Mouse (Mus musculus): ENCODE data around the gene Ttc8.

Ttc8 gene

DNA sequence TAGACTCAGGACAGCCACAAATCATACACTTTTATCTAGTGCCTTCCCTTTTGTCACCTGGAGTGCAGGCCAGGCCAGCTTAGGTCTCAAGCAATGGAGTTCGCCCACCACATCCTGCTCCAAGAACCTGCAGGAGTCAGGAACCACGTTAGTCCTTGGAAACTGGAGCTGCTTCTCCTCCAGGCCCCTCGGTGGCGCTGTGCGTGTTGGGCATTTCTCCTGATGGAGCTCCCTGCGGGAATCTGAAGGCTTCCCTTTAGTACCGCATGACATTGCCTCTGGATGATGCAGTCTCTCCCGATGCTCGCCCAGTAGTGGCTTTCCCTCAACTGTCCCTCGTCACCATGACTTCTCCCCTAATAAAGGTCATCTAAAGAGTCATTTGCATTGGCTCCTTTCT is 53.1 kb downstream of the Ttc8 start:
- no peak for DNase-seq (ENCODE audit: low spot score)

GRCm38 (mm10) chr12:98974157-98974804 is 53.9 kb downstream of the Ttc8 start:
- DNase-seq (ENCODE audit: low spot score), result peak; percentile 50

DNA sequence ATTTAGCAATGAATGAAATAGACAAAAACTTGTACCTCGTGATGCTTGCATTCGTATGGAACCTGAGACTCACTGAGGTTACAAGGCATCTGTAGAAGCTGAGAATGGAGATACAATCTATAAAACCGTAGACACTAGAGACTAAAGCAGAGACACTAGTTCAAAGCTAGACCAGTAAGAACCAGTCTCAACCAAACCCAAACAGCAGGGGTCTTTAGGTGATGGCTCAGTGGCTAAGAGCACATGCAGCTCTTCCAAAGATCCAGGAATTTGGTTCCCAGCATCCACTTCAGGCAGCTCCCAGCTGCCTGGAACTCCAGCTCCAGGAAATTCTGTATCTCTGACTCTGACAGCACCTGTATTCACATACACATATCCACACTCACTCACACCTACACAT is 60.7 kb downstream of the Ttc8 start:
- no peak for DNase-seq (ENCODE audit: low spot score)

DNA sequence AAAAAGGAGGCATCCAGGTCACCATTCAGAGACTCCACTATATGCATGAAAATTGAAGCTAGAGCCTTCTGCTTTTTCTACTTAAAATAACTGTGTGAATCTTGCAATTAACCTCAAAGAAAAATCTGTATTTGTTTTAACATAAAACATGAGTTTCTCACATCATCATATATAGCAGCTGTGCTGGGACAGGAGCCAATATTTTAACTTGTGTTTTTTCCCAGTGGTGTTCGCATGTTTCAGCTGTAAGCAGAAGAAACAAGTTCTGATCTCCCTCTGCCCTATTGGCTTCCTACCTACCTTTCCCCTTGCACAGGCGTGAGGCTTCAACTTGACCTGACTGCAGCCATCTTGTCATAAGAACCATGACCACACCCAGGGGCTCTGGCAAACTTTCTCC is 64.4 kb downstream of the Ttc8 start:
- no peak for DNase-seq (ENCODE audit: low spot score)

GRCm38 (mm10) chr12:98991076-98991829 is 70.9 kb downstream of the Ttc8 start:
- no peak for DNase-seq (ENCODE audit: low spot score)

- no peak for DNase-seq (ENCODE audit: low spot score)
These were observed 71.4 kb downstream of the Ttc8 start for GRCm38 (mm10) chr12:98991830-98992216.

DNA sequence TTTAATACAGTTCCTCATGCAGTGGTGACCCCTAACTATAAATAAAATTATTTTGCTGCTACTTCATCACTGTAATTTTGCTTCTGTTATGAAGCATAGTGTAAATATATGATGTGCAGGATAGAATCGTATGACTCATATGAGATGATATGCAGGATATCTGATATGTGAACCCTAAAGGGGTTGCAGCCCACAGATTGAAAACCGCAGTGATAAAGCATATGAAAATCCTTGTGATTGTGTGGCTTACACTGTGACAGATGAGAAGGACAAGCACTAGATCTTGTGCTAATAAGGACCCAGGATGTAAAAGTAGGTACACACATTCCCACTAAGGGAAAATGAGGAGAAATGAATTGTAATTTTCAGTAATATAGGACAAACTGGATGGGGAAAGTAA is 73.4 kb downstream of the Ttc8 start:
- DNase-seq (ENCODE audit: low spot score), result no peak

DNA sequence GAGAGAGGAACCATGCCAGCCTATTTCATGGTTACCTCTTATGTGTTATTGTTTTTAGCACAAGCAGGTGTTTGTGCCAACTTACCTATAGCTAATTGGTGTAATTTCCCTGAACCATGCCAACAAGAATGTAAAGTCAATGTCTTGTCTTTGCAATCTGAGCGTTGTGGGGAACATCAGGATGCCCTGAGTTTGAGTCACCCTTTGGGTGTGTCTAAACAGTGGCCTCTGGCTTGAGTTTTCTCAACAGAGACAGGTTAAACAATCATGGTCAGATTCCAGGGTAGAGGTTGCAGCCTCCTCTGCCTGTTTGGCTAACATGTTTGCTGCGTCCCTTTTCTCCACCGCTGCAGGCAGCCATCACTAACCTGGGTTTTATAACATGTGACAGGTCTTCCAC is 74.0 kb downstream of the Ttc8 start:
- no peak for DNase-seq (ENCODE audit: low spot score)

GRCm38 (mm10) chr12:98995881-98996280 is 75.5 kb downstream of the Ttc8 start:
- no peak for DNase-seq (ENCODE audit: low spot score)

DNA sequence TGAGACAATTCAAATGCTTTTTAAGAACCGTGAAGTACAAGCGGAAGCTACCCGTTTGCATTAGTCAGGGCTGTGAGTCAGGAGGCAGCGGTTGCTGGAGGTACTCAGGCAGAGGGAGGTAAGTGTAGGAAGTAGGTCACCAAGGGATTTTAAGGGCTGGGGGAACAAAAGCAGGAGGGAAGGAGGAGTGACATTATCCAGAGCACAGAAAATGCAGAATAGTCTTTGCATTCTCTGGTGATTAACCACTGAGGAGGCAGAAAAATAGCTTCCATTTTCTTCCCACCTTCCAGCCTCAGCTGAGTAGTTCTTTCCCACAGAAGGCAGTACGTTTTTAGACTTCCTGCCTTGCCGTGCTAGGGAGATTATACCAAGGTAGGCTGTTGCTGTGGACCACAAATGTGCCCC is 76.2 kb downstream of the Ttc8 start:
- no peak for DNase-seq (ENCODE audit: low spot score)

- no peak for DNase-seq (ENCODE audit: low spot score)
These were observed 76.7 kb downstream of the Ttc8 start for GRCm38 (mm10) chr12:98997046-98997445.

DNA sequence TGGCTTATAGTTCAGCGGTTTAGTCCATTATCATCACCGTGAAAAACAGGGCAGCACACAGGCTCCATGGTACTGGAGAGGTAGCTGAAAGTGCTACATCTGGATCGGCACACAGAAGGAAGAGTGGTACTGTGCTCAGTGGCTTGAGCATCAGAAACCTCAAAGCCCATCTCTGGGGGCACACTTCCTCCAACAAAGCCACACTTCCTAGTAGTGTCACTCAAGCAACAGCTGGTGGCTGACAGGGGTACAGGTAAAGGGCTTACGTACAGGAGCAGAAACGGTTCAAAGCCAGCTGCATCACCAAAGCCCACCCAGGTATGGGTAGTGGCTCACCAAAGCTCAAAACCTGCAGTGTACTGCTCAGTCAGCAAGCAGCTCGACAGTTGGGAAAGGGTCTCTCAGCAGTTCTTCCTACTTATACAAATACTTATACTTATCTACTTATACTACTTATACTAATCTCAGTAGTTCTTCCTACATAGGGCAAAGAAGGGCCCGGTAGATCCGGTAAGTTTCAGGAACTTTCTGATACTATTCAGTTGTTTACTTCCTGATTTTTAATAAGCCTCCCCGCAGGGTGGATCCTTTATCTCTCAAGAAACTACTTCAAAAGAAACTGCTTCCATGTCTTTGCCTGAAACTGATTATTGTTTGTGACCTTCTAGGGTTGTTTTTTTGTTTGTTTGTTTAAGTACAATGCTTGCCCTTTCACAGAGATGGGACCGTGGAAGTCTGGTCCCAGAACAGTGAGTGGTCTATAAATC is 78.5 kb downstream of the Ttc8 start:
- no peak for DNase-seq (ENCODE audit: low spot score)

GRCm38 (mm10) chr12:99000310-99000709 is 79.9 kb downstream of the Ttc8 start:
- no peak for DNase-seq (ENCODE audit: low spot score)

DNA sequence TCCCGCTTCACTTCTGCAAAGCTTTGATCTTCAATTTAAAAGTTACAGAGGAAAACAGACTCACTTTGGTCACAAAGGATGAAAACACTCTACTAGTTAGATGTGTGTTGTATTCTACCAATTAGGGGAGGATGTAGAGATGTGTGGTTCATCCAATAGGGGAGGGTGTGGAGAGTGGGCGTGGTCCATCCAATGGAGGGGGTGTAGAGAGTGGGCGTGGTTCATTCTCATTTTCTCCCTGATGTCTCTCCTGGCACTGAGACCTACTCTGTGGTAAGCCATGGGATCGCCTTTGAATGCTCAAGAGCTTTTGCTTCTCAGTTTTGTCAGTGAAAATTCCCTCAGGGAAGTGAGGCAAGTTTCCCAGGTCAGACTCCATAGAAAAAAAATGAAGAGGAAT is 82.7 kb downstream of the Ttc8 start:
- no peak for DNase-seq (ENCODE audit: low spot score)

- no peak for DNase-seq (ENCODE audit: low spot score)
These were observed 84.4 kb downstream of the Ttc8 start for GRCm38 (mm10) chr12:99004752-99005151.

GRCm38 (mm10) chr12:99008786-99009185 is 88.4 kb downstream of the Ttc8 start:
- DNase-seq (ENCODE audit: low spot score), result no peak

GRCm38 (mm10) chr12:99009430-99009829 is 89.1 kb downstream of the Ttc8 start:
- DNase-seq (ENCODE audit: low spot score), result peak; percentile 27

GRCm38 (mm10) chr12:99010044-99010443 is 89.7 kb downstream of the Ttc8 start:
- no peak for DNase-seq (ENCODE audit: low spot score)

DNA sequence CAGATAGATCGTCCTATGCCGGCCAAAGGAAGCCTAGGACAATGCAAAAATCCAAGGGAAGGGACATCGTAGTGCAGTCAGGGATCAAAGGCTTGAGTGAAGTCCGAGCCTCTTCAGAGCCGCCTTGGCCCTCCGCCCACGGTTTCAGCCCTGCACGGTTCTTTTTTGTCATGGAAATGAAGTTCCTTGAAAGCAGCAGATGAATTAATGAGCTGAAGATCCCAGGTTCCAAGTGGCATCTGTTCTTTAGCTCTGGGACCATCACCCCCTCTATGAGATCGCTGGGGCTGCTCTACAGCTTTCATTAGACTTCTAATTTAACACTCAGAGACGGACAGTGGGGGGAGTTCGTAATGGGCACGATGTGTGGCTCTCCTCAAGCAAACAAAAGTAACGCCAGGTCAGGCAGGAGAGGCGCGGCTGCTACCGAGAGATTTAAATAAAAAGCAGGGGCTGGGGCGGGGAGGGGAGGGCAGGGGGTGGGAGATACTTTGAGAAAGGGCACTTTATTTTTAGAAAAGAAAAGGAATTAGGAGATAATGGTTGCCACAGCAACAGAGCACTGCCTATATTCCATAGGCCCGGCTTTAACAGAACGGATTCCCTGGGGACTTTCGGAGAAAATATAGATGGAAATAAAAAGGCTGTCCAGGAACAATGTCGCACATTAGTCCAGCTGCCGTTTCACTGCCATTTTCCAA is 90.9 kb downstream of the Ttc8 start:
- peak; percentile 86 for DNase-seq (ENCODE audit: low spot score)

DNA sequence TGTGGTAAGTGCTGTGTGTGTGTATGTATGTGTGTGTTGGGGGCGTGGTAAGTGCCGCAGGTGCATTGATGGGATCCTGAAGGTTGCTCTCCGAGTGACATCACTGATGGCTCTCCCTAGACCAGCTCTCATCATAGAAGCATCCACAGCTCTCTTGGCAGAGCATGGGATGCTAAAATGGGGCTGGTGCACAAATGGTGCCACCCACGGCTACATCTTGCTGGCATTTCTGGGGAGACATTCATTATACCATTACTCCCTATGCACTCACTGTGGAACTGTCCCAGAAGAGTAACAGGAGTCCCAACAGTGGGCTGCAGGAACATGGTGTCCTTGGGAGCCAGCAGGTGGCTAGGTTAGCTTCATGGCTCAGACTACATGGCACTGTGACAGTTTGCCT is 95.5 kb downstream of the Ttc8 start:
- DNase-seq (ENCODE audit: low spot score), result no peak

- DNase-seq (ENCODE audit: low spot score), result no peak
These were observed 104.1 kb downstream of the Ttc8 start for GRCm38 (mm10) chr12:99024430-99024960.

DNA sequence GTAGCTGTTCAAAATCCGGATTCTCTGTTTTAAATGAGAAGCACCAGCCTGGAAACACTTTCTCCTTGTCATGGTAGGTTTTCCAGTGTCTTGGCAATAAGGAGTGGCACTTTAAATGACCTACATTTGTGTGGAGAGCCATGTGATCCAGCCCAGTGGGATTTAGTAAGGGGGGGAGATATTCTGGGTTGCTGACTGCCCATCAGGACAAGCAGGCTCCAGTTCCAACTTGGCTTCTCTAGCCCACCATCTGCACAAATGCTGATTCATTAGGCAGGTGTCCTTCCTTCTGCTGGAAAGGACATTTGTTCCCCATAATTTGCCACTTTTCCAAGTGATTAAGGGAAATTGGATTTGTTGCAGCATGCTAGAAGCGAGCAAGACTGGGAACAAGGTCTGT is 105.9 kb downstream of the Ttc8 start:
- no peak for DNase-seq (ENCODE audit: low spot score)

Measured in embryo, embryonic 10 days (tissue).